Mouse (Mus musculus): ENCODE data around the gene Hes7. TPM values are rescaled to one million over a fixed set of nuclear protein-coding genes. Genes with fewer than 3 reads are reported as not detected.

Gene Hes7
- polyA plus RNA-seq, 2 experiments: 0.05 to 0.08 TPM

DNA sequence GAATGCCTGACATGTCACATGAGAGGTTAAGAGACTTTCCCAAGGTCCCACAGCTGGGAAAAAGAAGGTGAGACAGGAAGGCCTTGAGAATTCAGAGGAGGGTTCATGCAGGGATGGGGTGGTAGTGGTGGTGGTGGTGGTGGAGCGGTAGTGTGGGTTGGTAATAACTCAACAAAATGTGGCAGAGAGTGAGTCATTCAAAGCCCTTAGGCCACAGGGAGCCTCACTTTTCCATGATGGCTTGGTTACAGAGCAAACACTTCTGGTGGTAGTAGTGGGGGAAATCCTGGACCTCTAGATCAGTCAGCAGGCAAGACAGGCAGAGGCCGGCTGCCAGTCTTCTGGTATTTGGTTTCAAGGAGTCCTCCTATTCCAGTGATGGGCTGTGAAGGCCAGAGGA lies 52.4 kb downstream of the Hes7 start:
- Histone ChIP-seq H3K36me3 (replicated peaks; ENCODE audit: control insufficient read depth, insufficient read depth, low read depth) (no peaks in the 10 kb centered on the region), H3K27me3 (ENCODE audit: control insufficient read depth, insufficient read depth, low read length) (no peaks in the 10 kb centered on the region), H3K9ac (replicated peaks) (no peak overlapping the region), H3K4me1 (replicated peaks; ENCODE audit: control insufficient read depth in 2 of 2, insufficient read depth in 2 of 2, low read length in 1 of 2) (no peaks in the 10 kb centered on the region), H3K4me2 (ENCODE audit: low read depth) (no peak overlapping the region), H3K27ac (no peak overlapping the region), H3K4me3 (ENCODE audit: insufficient read depth in 1 of 2, low read depth in 2 of 2, low read length in 2 of 2) (no peak overlapping the region), H3K9me3 (ENCODE audit: control insufficient read depth, low read length) (no peaks in the 10 kb centered on the region)
- ATAC-seq (ENCODE audit: insufficient read depth) (no peak), DNase-seq (ENCODE audit: low read depth in 3 of 3, low spot score in 3 of 3) (no peak)
- TF ChIP-seq CTCF (IDR thresholded peaks at IDR 0.05; ENCODE audit: low read depth) (no peak), EP300 (IDR thresholded peaks at IDR 0.05; ENCODE audit: low read depth) (no peak)
- WGBS (ENCODE audit: insufficient replicate concordance): 68% methylated on average over 2 of the region's 2 CpGs

Other genes with a start within 250 kb of the Hes7 start
- gene Ndel1, start 248.5 kb upstream of the Hes7 start, polyA plus RNA-seq (2012; rRNA removed): 20.2 and 21.1 TPM in 2 replicates
- 28.1 and 30.8 TPM in 2 replicates for gene Ndel1, start 248.5 kb upstream of the Hes7 start, polyA plus RNA-seq (2014; fragmentation: Nextera tagmentation; extraction: Ambion mirVana)
- gene Rnf222, start 231.9 kb upstream of the Hes7 start, polyA plus RNA-seq (2012; rRNA removed): 0.08 and 0.09 TPM in 2 replicates
- 0.10 TPM in 1 of 2 replicates, not detected in the other for gene Rnf222, start 231.9 kb upstream of the Hes7 start, polyA plus RNA-seq (2014; fragmentation: Nextera tagmentation; extraction: Ambion mirVana)
- 1,827 and 1,859 TPM in 2 replicates for gene Rpl26, start 218.8 kb upstream of the Hes7 start, polyA plus RNA-seq (2012; rRNA removed)
- 829 and 850 TPM in 2 replicates for gene Rpl26, start 218.8 kb upstream of the Hes7 start, polyA plus RNA-seq (2014; fragmentation: Nextera tagmentation; extraction: Ambion mirVana)
- gene Odf4, start 193.3 kb upstream of the Hes7 start, polyA plus RNA-seq (2012; rRNA removed): not detected in 2 replicates
- gene Odf4, start 193.3 kb upstream of the Hes7 start, polyA plus RNA-seq (2014; fragmentation: Nextera tagmentation; extraction: Ambion mirVana): not detected in 2 replicates
- 1.4 and 3.5 TPM in 2 replicates for gene Arhgef15, start 162.9 kb upstream of the Hes7 start, polyA plus RNA-seq (2012; rRNA removed)
- gene Arhgef15, start 162.9 kb upstream of the Hes7 start, polyA plus RNA-seq (2014; fragmentation: Nextera tagmentation; extraction: Ambion mirVana): 0.89 and 1.2 TPM in 2 replicates
- 0.58 and 0.59 TPM in 2 replicates for gene Slc25a35, start 152.3 kb upstream of the Hes7 start, polyA plus RNA-seq (2012; rRNA removed)
- gene Slc25a35, start 152.3 kb upstream of the Hes7 start, polyA plus RNA-seq (2014; fragmentation: Nextera tagmentation; extraction: Ambion mirVana): 0.13 and 0.51 TPM in 2 replicates
- 20.5 and 23.0 TPM in 2 replicates for gene Rangrf, start 145.2 kb upstream of the Hes7 start, polyA plus RNA-seq (2012; rRNA removed)
- gene Rangrf, start 145.2 kb upstream of the Hes7 start, polyA plus RNA-seq (2014; fragmentation: Nextera tagmentation; extraction: Ambion mirVana): 29.2 and 31.2 TPM in 2 replicates
- gene Pfas, start 111.9 kb upstream of the Hes7 start, polyA plus RNA-seq (2012; rRNA removed): 11.0 and 11.4 TPM in 2 replicates
- gene Pfas, start 111.9 kb upstream of the Hes7 start, polyA plus RNA-seq (2014; fragmentation: Nextera tagmentation; extraction: Ambion mirVana): 15.1 and 17.2 TPM in 2 replicates
- gene Ctc1, start 104.5 kb upstream of the Hes7 start, polyA plus RNA-seq (2012; rRNA removed): 21.9 and 23.9 TPM in 2 replicates
- gene Ctc1, start 104.5 kb upstream of the Hes7 start, polyA plus RNA-seq (2014; fragmentation: Nextera tagmentation; extraction: Ambion mirVana): 15.2 and 17.5 TPM in 2 replicates
- gene Aurkb, start 74.8 kb upstream of the Hes7 start, polyA plus RNA-seq (2012; rRNA removed): 65.6 and 78.6 TPM in 2 replicates
- gene Aurkb, start 74.8 kb upstream of the Hes7 start, polyA plus RNA-seq (2014; fragmentation: Nextera tagmentation; extraction: Ambion mirVana): 90.8 and 94.3 TPM in 2 replicates
- gene Borcs6, start 60.7 kb upstream of the Hes7 start, polyA plus RNA-seq (2012; rRNA removed): 3.0 and 3.4 TPM in 2 replicates
- 2.2 and 3.0 TPM in 2 replicates for gene Borcs6, start 60.7 kb upstream of the Hes7 start, polyA plus RNA-seq (2014; fragmentation: Nextera tagmentation; extraction: Ambion mirVana)
- 12.0 and 18.0 TPM in 2 replicates for gene Tmem107, start 49.6 kb upstream of the Hes7 start, polyA plus RNA-seq (2012; rRNA removed)
- gene Tmem107, start 49.6 kb upstream of the Hes7 start, polyA plus RNA-seq (2014; fragmentation: Nextera tagmentation; extraction: Ambion mirVana): 21.9 and 29.3 TPM in 2 replicates
- gene Vamp2, start 31.9 kb upstream of the Hes7 start, polyA plus RNA-seq (2012; rRNA removed): 23.0 and 23.1 TPM in 2 replicates
- 11.4 and 12.6 TPM in 2 replicates for gene Vamp2, start 31.9 kb upstream of the Hes7 start, polyA plus RNA-seq (2014; fragmentation: Nextera tagmentation; extraction: Ambion mirVana)
- gene Per1, start 25.2 kb upstream of the Hes7 start, polyA plus RNA-seq (2012; rRNA removed): 1.8 and 1.9 TPM in 2 replicates
- gene Per1, start 25.2 kb upstream of the Hes7 start, polyA plus RNA-seq (2014; fragmentation: Nextera tagmentation; extraction: Ambion mirVana): 3.0 and 4.2 TPM in 2 replicates
- 0.05 and 0.08 TPM in 2 replicates for gene 9130213A22Rik, start 2.2 kb downstream of the Hes7 start, polyA plus RNA-seq (2012; rRNA removed)
- not detected in 2 replicates for gene 9130213A22Rik, start 2.2 kb downstream of the Hes7 start, polyA plus RNA-seq (2014; fragmentation: Nextera tagmentation; extraction: Ambion mirVana)
- 0.05 and 0.38 TPM in 2 replicates for gene Aloxe3, start 5.5 kb downstream of the Hes7 start, polyA plus RNA-seq (2012; rRNA removed)
- gene Aloxe3, start 5.5 kb downstream of the Hes7 start, polyA plus RNA-seq (2014; fragmentation: Nextera tagmentation; extraction: Ambion mirVana): 0.15 TPM in 1 of 2 replicates, not detected in the other
- gene Alox12b, start 36.6 kb downstream of the Hes7 start, polyA plus RNA-seq (2012; rRNA removed): not detected in 2 replicates
- not detected in 2 replicates for gene Alox12b, start 36.6 kb downstream of the Hes7 start, polyA plus RNA-seq (2014; fragmentation: Nextera tagmentation; extraction: Ambion mirVana)
- gene Alox8, start 77.4 kb downstream of the Hes7 start, polyA plus RNA-seq (2012; rRNA removed): 0.01 and 0.03 TPM in 2 replicates
- gene Alox8, start 77.4 kb downstream of the Hes7 start, polyA plus RNA-seq (2014; fragmentation: Nextera tagmentation; extraction: Ambion mirVana): not detected in 2 replicates
- not detected in 2 replicates for gene Gucy2e, start 116.6 kb downstream of the Hes7 start, polyA plus RNA-seq (2012; rRNA removed)
- not detected in 2 replicates for gene Gucy2e, start 116.6 kb downstream of the Hes7 start, polyA plus RNA-seq (2014; fragmentation: Nextera tagmentation; extraction: Ambion mirVana)
- 7.8 and 9.8 TPM in 2 replicates for gene Cntrob, start 203.4 kb downstream of the Hes7 start, polyA plus RNA-seq (2012; rRNA removed)
- gene Cntrob, start 203.4 kb downstream of the Hes7 start, polyA plus RNA-seq (2014; fragmentation: Nextera tagmentation; extraction: Ambion mirVana): 5.0 and 6.5 TPM in 2 replicates
- 49.6 and 62.9 TPM in 2 replicates for gene Trappc1, start 203.6 kb downstream of the Hes7 start, polyA plus RNA-seq (2012; rRNA removed)
- gene Trappc1, start 203.6 kb downstream of the Hes7 start, polyA plus RNA-seq (2014; fragmentation: Nextera tagmentation; extraction: Ambion mirVana): 101 and 106 TPM in 2 replicates
- 0.09 and 0.20 TPM in 2 replicates for gene Kcnab3, start 205.9 kb downstream of the Hes7 start, polyA plus RNA-seq (2012; rRNA removed)
- 0.06 and 0.10 TPM in 2 replicates for gene Kcnab3, start 205.9 kb downstream of the Hes7 start, polyA plus RNA-seq (2014; fragmentation: Nextera tagmentation; extraction: Ambion mirVana)
- 0.30 and 0.74 TPM in 2 replicates for gene Rnf227, start 220.1 kb downstream of the Hes7 start, polyA plus RNA-seq (2012; rRNA removed)
- 0.59 and 0.66 TPM in 2 replicates for gene Rnf227, start 220.1 kb downstream of the Hes7 start, polyA plus RNA-seq (2014; fragmentation: Nextera tagmentation; extraction: Ambion mirVana)
- gene Chd3, start 249.0 kb downstream of the Hes7 start, polyA plus RNA-seq (2012; rRNA removed): 13.7 and 14.3 TPM in 2 replicates
- 1.9 and 2.4 TPM in 2 replicates for gene Chd3, start 249.0 kb downstream of the Hes7 start, polyA plus RNA-seq (2014; fragmentation: Nextera tagmentation; extraction: Ambion mirVana)

Measured in liver, embryonic 14.5 days (tissue).